28 mouse cellular contexts compared by ENCODE assay signal in genomic region chrX:76137729-76138128, GRCm38 (mm10).
DNase-seq lines count a peak whose midpoint lies in the region; ATAC-seq and TF ChIP-seq lines count a peak whose summit lies in the region.
"Had no signal": no experiment of that assay in that cellular context is flagged by ENCODE, and none has a peak within 500 bp of the region (broad histone marks: within the 10 kb centered on the region; RNA-seq: fewer than 3 reads in every experiment).

No protein-coding gene starts in this region.

- no peak for ATAC-seq in embryonic facial prominence, embryonic 14.5 days (ENCODE audit: low read depth)
- no peak for ATAC-seq in midbrain, embryonic 16.5 days
- ATAC-seq: forebrain, embryonic 16.5 days; hindbrain, postnatal 0 days; intestine, embryonic 15.5 days; liver, embryonic 12.5 days; liver, postnatal 0 days; midbrain, embryonic 13.5 days had no signal

- H3K9ac ChIP-seq in embryonic facial prominence, embryonic 14.5 days (ENCODE audit: low read depth, low read length), result no peak overlapping the region
- no peak overlapping the region for H3K9ac ChIP-seq in midbrain, embryonic 16.5 days (ENCODE audit: low read depth, low read length)
- H3K9ac ChIP-seq: heart, embryonic 15.5 days; intestine, embryonic 15.5 days; liver, embryonic 12.5 days; liver, postnatal 0 days; midbrain, embryonic 13.5 days; neural tube, embryonic 15.5 days had no signal

- 6% methylated on average over 2 of the region's 2 CpGs for WGBS in kidney, adult 2 months
- WGBS in embryonic facial prominence, embryonic 14.5 days, result 28% methylated on average over 2 of the region's 2 CpGs
- WGBS in midbrain, embryonic 16.5 days, result 68% methylated on average over 2 of the region's 2 CpGs

- H3K9me3 ChIP-seq in embryonic facial prominence, embryonic 14.5 days (ENCODE audit: control insufficient read depth, low read length), result 0 out of 2 replicates have a peak, but pooled peaks cover 4% of the 10 kb centered on the region
- H3K9me3 ChIP-seq in midbrain, embryonic 16.5 days (replicated peaks; ENCODE audit: control insufficient read depth, low read length, poor library complexity, severe bottlenecking), result no peaks in the 10 kb centered on the region
- H3K9me3 ChIP-seq: heart, embryonic 10.5 days; heart, embryonic 15.5 days; intestine, embryonic 15.5 days; liver, embryonic 12.5 days; midbrain, embryonic 13.5 days; neural tube, embryonic 15.5 days had no signal

- H3K27ac ChIP-seq in kidney, adult 2 months (ENCODE audit: insufficient read depth, low read depth, low read length), result no peak overlapping the region
- no peak overlapping the region for H3K27ac ChIP-seq in embryonic facial prominence, embryonic 14.5 days (replicated peaks; ENCODE audit: low read depth, low read length)
- H3K27ac ChIP-seq in midbrain, embryonic 16.5 days (ENCODE audit: low read length), result no peak overlapping the region
- H3K27ac ChIP-seq: heart, embryonic 10.5 days; heart, embryonic 15.5 days; hindbrain, postnatal 0 days; intestine, embryonic 15.5 days; left cerebral cortex, adult 2 months; liver, embryonic 12.5 days; macrophage; midbrain, embryonic 13.5 days; neural tube, embryonic 15.5 days; stomach, postnatal 0 days had no signal

- no peak for TF ChIP-seq POLR2A in kidney, adult 2 months (IDR thresholded peaks at IDR 0.05; ENCODE audit: low read depth, low read length)

- no peak overlapping the region for H3K4me3 ChIP-seq in kidney, adult 2 months (ENCODE audit: insufficient read depth, low read depth, low read length)
- no peak overlapping the region for H3K4me3 ChIP-seq in embryonic facial prominence, embryonic 14.5 days (ENCODE audit: low read depth, low read length)
- H3K4me3 ChIP-seq in midbrain, embryonic 16.5 days (ENCODE audit: low read depth, low read length), result no peak overlapping the region
- H3K4me3 ChIP-seq: heart, embryonic 10.5 days; heart, embryonic 15.5 days; intestine, embryonic 15.5 days; left cerebral cortex, adult 2 months; liver, embryonic 12.5 days; midbrain, embryonic 13.5 days; neural tube, embryonic 15.5 days had no signal

- DNase-seq in cerebellum, postnatal 14 days, result peak; percentile 1 to 33
- DNase-seq in cerebellum, postnatal 25 days, result no peak
- peak; percentile 2 to 12 for DNase-seq in kidney, postnatal 4 days
- no peak for DNase-seq in kidney, adult 2 months
- peak; percentile 30 for DNase-seq in NIH3T3 (ENCODE audit: low read depth)
- DNase-seq in embryonic facial prominence, embryonic 14.5 days (ENCODE audit: low spot score), result peak; percentile 59
- no peak for DNase-seq in right cerebral cortex, postnatal 10 days (ENCODE audit: low spot score in 2 of 2)
- DNase-seq: adrenal gland, postnatal 25 days; cerebellum, adult 8-10 months; gastrocnemius, postnatal 14 days; kidney, adult 9 months; kidney, postnatal 14 days; liver, postnatal 0 days; lung, postnatal 10 days; right cerebral cortex, postnatal 4 days; thymus, postnatal 4 days had no signal

- no peak overlapping the region for H3K4me2 ChIP-seq in embryonic facial prominence, embryonic 14.5 days (ENCODE audit: low read depth, low read length)
- no peak overlapping the region for H3K4me2 ChIP-seq in midbrain, embryonic 16.5 days (ENCODE audit: low read length)
- H3K4me2 ChIP-seq: heart, embryonic 15.5 days; intestine, embryonic 15.5 days; liver, embryonic 12.5 days; midbrain, embryonic 13.5 days; neural tube, embryonic 15.5 days had no signal

- TF ChIP-seq CTCF in kidney, adult 2 months (conservative IDR thresholded peaks at IDR 0.05; ENCODE audit: insufficient read depth, insufficient read length, low read depth, low read length), result no peak

- H3K36me3 ChIP-seq in kidney, adult 2 months (ENCODE audit: control insufficient read depth, insufficient read depth, low read length), result no peaks in the 10 kb centered on the region
- no peaks in the 10 kb centered on the region for H3K36me3 ChIP-seq in embryonic facial prominence, embryonic 14.5 days (ENCODE audit: control insufficient read depth, insufficient read depth, low read length)
- no peaks in the 10 kb centered on the region for H3K36me3 ChIP-seq in midbrain, embryonic 16.5 days (ENCODE audit: control insufficient read depth, insufficient read depth, low read length)
- H3K36me3 ChIP-seq: heart, embryonic 10.5 days; heart, embryonic 15.5 days; intestine, embryonic 15.5 days; liver, embryonic 12.5 days; midbrain, embryonic 13.5 days; neural tube, embryonic 15.5 days had no signal

- H3K27me3 ChIP-seq in kidney, adult 2 months (replicated peaks; ENCODE audit: control insufficient read depth, insufficient read depth, low read length), result no peaks in the 10 kb centered on the region
- no peaks in the 10 kb centered on the region for H3K27me3 ChIP-seq in embryonic facial prominence, embryonic 14.5 days (replicated peaks; ENCODE audit: control insufficient read depth, insufficient read depth, low read length)
- H3K27me3 ChIP-seq in midbrain, embryonic 16.5 days (ENCODE audit: control insufficient read depth, insufficient read depth, low read depth, low read length), result no peaks in the 10 kb centered on the region
- H3K27me3 ChIP-seq: heart, embryonic 15.5 days; intestine, embryonic 15.5 days; liver, embryonic 12.5 days; midbrain, embryonic 13.5 days; neural tube, embryonic 15.5 days had no signal

- no peaks in the 10 kb centered on the region for H3K4me1 ChIP-seq in kidney, adult 2 months (ENCODE audit: control insufficient read depth, insufficient read depth, low read length)
- no peaks in the 10 kb centered on the region for H3K4me1 ChIP-seq in embryonic facial prominence, embryonic 14.5 days (ENCODE audit: control insufficient read depth, insufficient read depth, low read length)
- no peaks in the 10 kb centered on the region for H3K4me1 ChIP-seq in midbrain, embryonic 16.5 days (ENCODE audit: control insufficient read depth, insufficient read depth, low read length)
- H3K4me1 ChIP-seq: heart, embryonic 10.5 days; heart, embryonic 15.5 days; intestine, embryonic 15.5 days; liver, embryonic 12.5 days; midbrain, embryonic 13.5 days; neural tube, embryonic 15.5 days had no signal

Comparison
In these comparisons a context has a peak if more than half of its experiments do, and no peak if none do; other contexts are left out.
1. DNase-seq: peak in cerebellum, postnatal 14 days (2 of 2), kidney, postnatal 4 days (2 of 2), NIH3T3 (single experiment) and embryonic facial prominence, embryonic 14.5 days (single experiment); none in cerebellum, postnatal 25 days (0 of 2), kidney, adult 2 months (single experiment) and right cerebral cortex, postnatal 10 days (0 of 2).